Mouse (Mus musculus) lung, embryonic 16.5 days (tissue): Measurements from ENCODE around the gene Cr1l. TPM values are rescaled to one million over a fixed set of nuclear protein-coding genes. Genes with fewer than 3 reads are reported as not detected.
A peak's percentile ranks its signal among the peaks of the same experiment; 100 is the strongest.

Source experiments
- ATAC-seq: fragments of 200-750 bp; cut with Nextera tagmentation; 2 replicates; pipeline ENCODE4 v1.8.0; 2017; ENCODE audit warnings: low read depth, mild to moderate bottlenecking, moderate library complexity
- H3K27ac ChIP-seq: fragments of 300-500 bp; sonication (generic); 2 replicates; pipeline ENCODE4 v1.5.1; 2014; ENCODE audit warnings: mild to moderate bottlenecking, control low read depth, low read length
- H3K27me3 ChIP-seq: fragments of 300-500 bp; sonication (generic); 2 replicates; pipeline ENCODE4 v1.6.1; 2014; ENCODE audit warnings: low read depth, low read length, mixed read lengths; ENCODE audit not compliant: control insufficient read depth, insufficient read depth
- H3K36me3 ChIP-seq: fragments of 300-500 bp; sonication (generic); 2 replicates; pipeline ENCODE4 v1.6.1; 2014; ENCODE audit warnings: low read length; ENCODE audit not compliant: control insufficient read depth, insufficient read depth
- H3K4me1 ChIP-seq: fragments of 300-500 bp; sonication (generic); replicated peaks from 2 replicates; pipeline ENCODE4 v1.6.1; 2014; ENCODE audit warnings: low read length, mixed read lengths; ENCODE audit not compliant: control insufficient read depth, insufficient read depth
- H3K4me2 ChIP-seq: fragments of 300-500 bp; sonication (generic); 2 replicates; pipeline ENCODE4 v1.6.1; 2014; ENCODE audit warnings: low read depth, low read length, control low read depth
- H3K4me3 ChIP-seq: fragments of 300-500 bp; sonication (generic); 2 replicates; pipeline ENCODE4 v1.5.1; 2014; ENCODE audit warnings: mild to moderate bottlenecking, low read length, control low read depth
- H3K9ac ChIP-seq: fragments of 300-500 bp; sonication (generic); 2 replicates; pipeline ENCODE4 v1.6.1; 2014; ENCODE audit warnings: low read length, control low read depth
- H3K9me3 ChIP-seq: fragments of 300-500 bp; sonication (generic); 2 replicates; pipeline ENCODE4 v1.6.1; 2016; ENCODE audit warnings: low read length; ENCODE audit not compliant: control insufficient read depth
- WGBS: fragments of 180-500 bp; shearing (Covaris S2); extraction: QIAGEN DNeasy Blood & Tissue Kit; methylation state at CpG from one replicate; pipeline ENCODE4 v1.1.7; 2014; 5-methylcytosine and 5-hydroxymethylcytosine counted together
- polyA plus RNA-seq: library from polyadenylated mRNA; unstranded; fragments of >200 nt; fragmentation: Nextera tagmentation; extraction: Ambion mirVana; gene quantifications from 2 replicates; pipeline ENCODE4 v1.2.1, GENCODE M21; 2015

Gene Cr1l
- polyA plus RNA-seq, 1 experiment from 2014 or later = 71.5 TPM

DNA sequence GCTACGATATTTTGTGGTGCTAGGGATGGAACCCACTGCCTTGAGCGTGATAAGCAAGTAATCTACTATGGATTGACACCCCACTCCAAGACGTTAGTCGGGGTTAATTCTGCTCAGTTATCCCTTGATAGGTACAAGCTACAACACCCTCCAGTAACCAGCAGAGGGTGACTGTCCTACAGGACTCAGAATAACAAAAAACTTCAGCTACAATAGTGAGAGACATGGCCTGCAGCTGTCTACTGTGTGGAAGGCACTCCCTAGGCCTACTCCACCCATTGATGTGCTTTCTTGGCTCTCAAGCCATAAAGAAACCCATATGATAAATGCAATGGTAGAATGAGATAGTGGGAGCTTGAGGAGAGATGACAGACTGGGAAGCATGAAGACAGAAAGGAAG, 17.8 kb downstream of the Cr1l start:
- Histone ChIP-seq H3K4me3 (no peak overlapping the region), H3K9me3 (no peaks in the 10 kb centered on the region), H3K4me1 (no peaks in the 10 kb centered on the region), H3K9ac (no peak overlapping the region), H3K27me3 (no peaks in the 10 kb centered on the region), H3K27ac (no peak overlapping the region), H3K4me2 (no peak overlapping the region), H3K36me3 (peaks cover 26% of the 10 kb centered on the region)
- no peak for ATAC-seq
- WGBS = 90% methylated on average over 4 of the region's 4 CpGs

DNA sequence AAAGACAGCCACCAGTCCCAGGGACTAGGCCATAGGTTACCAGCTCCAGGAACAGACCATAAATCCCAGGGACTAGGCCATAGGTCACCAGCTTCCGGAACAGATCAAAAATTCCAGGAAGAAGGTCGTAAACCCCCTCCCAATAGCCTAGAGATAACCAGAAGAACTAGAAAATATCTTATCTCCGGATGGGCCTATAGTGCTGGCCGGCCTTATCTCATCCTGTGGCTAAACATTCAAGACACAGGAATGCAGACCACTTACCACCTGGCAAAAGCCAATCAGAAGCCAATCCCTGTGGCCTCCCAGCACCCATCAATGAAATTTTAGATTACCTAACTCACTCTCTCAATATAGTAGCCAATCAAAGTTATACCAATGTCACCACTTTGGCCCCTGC, 30.7 kb downstream of the Cr1l start:
- H3K4me1 ChIP-seq = no peaks in the 10 kb centered on the region
- H3K4me3 ChIP-seq = no peak overlapping the region
- H3K27me3 ChIP-seq = no peaks in the 10 kb centered on the region
- no peak overlapping the region for H3K9ac ChIP-seq
- no peak overlapping the region for H3K27ac ChIP-seq
- H3K9me3 ChIP-seq = no peaks in the 10 kb centered on the region
- H3K36me3 ChIP-seq = peaks cover 9% of the 10 kb centered on the region
- WGBS = 25% methylated on average over 4 of the region's 4 CpGs
- no peak for ATAC-seq
- no peak overlapping the region for H3K4me2 ChIP-seq

DNA sequence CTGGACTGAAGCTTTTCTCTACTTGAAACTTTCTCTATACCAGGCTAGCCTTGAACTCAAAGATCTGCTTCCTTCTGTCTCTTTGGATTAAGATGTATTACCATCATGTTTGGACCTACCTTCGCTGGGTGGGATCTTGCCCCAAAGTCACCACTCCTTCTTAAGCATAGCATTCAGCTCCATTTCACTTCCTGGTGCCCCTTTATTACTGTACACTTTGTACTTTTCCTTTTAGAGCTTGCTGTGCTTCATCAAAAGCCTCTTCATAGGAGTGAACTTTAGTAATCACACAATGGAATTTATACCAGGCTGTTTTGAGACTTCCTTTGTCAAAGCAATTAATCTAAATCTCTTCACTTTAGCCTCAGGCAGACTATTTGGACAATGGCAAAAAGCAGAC, 33.4 kb downstream of the Cr1l start:
- Histone ChIP-seq H3K9me3 (no peaks in the 10 kb centered on the region), H3K4me3 (no peak overlapping the region), H3K9ac (no peak overlapping the region), H3K4me2 (no peak overlapping the region), H3K27ac (no peak overlapping the region), H3K4me1 (no peaks in the 10 kb centered on the region), H3K36me3 (peaks cover 7% of the 10 kb centered on the region; the same call in 1 of the 2 replicates), H3K27me3 (no peaks in the 10 kb centered on the region)
- ATAC-seq = no peak
- WGBS = 95% methylated on average over 1 of the region's 1 CpGs

DNA sequence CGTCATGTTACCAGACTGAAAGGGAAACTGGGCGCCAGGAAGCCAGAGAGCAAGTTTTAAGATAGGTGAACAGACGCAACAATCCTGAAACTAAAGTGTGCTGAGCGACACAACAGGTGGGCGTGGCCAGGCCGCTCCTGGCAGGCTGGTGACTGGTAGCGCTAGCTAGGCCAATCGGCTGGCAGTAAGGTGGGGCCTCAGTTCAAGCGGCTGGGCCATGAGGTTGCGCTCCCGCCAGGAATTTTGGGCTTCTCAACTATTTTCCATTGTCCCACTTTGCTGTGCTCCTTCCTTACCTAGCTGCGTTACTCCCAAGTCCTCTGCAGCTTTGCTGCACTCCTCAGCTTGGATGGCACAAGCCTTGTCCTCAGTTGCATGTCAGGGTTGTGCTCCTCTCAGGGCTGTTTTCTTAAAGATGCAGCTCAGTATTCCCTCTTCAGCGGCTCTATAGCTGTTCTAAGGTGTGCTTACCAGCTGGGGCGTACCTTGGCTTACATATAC, 39.1 kb downstream of the Cr1l start, which contains the start of gene Cd46:
Cd46 (minus strand) TSS at position 30 of the 501 bp plus-strand sequence.
- no peaks in the 10 kb centered on the region for H3K9me3 ChIP-seq
- H3K4me3 ChIP-seq = peak within 1 kb of the TSS; percentile 47
- 5% methylated on average over 14 of the region's 14 CpGs for WGBS
- 0 out of 2 replicates have a peak, but pooled peaks cover 2% of the 10 kb centered on the region for H3K36me3 ChIP-seq
- peak; percentile 99 for ATAC-seq
- peak within 1 kb of the TSS; percentile 59 for H3K9ac ChIP-seq
- peak within 1 kb of the TSS; percentile 51 for H3K4me2 ChIP-seq
- H3K4me1 ChIP-seq = no peaks in the 10 kb centered on the region
- H3K27ac ChIP-seq = peak within 1 kb of the TSS; percentile 47; the same call in 1 of the 2 replicates
- H3K27me3 ChIP-seq = no peaks in the 10 kb centered on the region

DNA sequence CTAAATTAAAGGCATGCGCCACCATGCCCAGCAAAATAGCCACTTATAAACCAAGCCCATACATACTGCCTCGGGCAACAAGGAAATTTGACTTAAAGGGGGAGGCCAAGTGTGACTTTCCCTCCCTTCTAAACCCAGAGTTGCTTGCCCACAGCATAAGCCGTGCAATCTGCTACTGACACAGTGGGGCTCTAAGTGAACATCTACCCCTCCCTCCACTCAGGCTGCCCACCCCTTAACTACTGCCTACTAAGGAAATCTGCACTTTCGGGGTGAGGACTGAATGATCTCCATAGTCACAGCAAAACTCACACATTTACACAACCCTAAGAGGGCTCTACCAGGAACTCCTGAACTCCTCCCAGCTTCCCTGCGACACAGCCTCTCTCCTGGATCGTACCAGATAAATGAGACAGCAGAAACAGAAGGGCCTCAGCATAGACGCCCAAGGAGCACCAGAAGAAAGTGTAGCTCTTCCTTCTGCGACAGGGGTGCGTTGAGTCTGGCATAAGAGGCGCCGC, 39.6 kb downstream of the Cr1l start:
- ATAC-seq = peak; percentile 83
- Histone ChIP-seq H3K4me1 (no peaks in the 10 kb centered on the region), H3K27ac (peak overlapping the region; percentile 47; the same call in 1 of the 2 replicates), H3K9ac (peak overlapping the region; percentile 59), H3K36me3 (0 out of 2 replicates have a peak, but pooled peaks cover 2% of the 10 kb centered on the region), H3K27me3 (no peaks in the 10 kb centered on the region), H3K9me3 (no peaks in the 10 kb centered on the region), H3K4me3 (peak overlapping the region; percentile 47), H3K4me2 (peak overlapping the region; percentile 51)
- 16% methylated on average over 11 of the region's 11 CpGs for WGBS

DNA sequence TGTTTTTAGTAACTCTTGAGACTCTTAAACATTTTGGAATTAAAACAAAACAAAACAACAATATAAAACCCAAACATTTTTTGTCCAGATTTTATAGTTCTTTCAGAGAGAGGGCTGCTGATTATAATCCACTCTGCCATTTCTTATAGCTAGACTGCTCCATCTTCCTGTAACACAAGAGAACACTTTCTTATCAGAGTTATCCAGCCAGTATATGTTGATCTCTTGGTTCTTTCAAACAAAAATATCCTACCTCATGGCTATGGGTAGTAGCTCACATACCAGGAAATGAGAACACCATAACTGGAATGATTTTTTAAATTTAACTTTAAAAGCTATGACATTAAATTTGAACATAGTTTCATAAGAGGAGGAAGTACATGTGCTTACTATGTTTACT, 49.2 kb downstream of the Cr1l start:
- H3K9ac ChIP-seq = no peak overlapping the region
- no peak overlapping the region for H3K4me2 ChIP-seq
- H3K4me1 ChIP-seq = no peaks in the 10 kb centered on the region
- H3K27ac ChIP-seq = no peak overlapping the region
- H3K4me3 ChIP-seq = no peak overlapping the region
- H3K27me3 ChIP-seq = no peaks in the 10 kb centered on the region
- no peaks in the 10 kb centered on the region for H3K9me3 ChIP-seq
- no peaks in the 10 kb centered on the region for H3K36me3 ChIP-seq
- ATAC-seq = no peak

Other genes starting within 250 kb of the Cr1l start
- 205 and 212 TPM in 2 replicates for gene Cd34, start 192.8 kb downstream of the Cr1l start, polyA plus RNA-seq
- 0.87 and 1.5 TPM in 2 replicates for gene Cd46, start 39.3 kb downstream of the Cr1l start, polyA plus RNA-seq
- gene Cr2, start 45.1 kb upstream of the Cr1l start, polyA plus RNA-seq = 0.23 and 0.28 TPM in 2 replicates